Mouse (Mus musculus): Measurements from ENCODE around the gene Tox4. TPM values are rescaled to one million over a fixed set of nuclear protein-coding genes. Genes with fewer than 3 reads are reported as not detected.
A peak's percentile ranks its signal among the peaks of the same experiment; 100 is the strongest.
"Not testable (repeated sequence)": the region's sequence is repeated elsewhere in the genome, so short reads cannot be mapped to it uniquely, and the experiment has no call there.

Gene Tox4
- 10 to 100 TPM; 41.8 to 42.0 TPM for total RNA-seq (2021)
- long read RNA-seq, experiment 1, full-length matches to known transcripts: 2 of 71 reads
- long read RNA-seq, experiment 1, partial matches to known transcripts: 66 of 71 reads
- long read RNA-seq, experiment 1, other reads (novel, unspliced or antisense): 3 of 71 reads
- long read RNA-seq, experiment 2, full-length matches to known transcripts: 2 of 110 reads
- long read RNA-seq, experiment 2, partial matches to known transcripts: 104 of 110 reads
- long read RNA-seq, experiment 2, other reads (novel, unspliced or antisense): 4 of 110 reads

DNA sequence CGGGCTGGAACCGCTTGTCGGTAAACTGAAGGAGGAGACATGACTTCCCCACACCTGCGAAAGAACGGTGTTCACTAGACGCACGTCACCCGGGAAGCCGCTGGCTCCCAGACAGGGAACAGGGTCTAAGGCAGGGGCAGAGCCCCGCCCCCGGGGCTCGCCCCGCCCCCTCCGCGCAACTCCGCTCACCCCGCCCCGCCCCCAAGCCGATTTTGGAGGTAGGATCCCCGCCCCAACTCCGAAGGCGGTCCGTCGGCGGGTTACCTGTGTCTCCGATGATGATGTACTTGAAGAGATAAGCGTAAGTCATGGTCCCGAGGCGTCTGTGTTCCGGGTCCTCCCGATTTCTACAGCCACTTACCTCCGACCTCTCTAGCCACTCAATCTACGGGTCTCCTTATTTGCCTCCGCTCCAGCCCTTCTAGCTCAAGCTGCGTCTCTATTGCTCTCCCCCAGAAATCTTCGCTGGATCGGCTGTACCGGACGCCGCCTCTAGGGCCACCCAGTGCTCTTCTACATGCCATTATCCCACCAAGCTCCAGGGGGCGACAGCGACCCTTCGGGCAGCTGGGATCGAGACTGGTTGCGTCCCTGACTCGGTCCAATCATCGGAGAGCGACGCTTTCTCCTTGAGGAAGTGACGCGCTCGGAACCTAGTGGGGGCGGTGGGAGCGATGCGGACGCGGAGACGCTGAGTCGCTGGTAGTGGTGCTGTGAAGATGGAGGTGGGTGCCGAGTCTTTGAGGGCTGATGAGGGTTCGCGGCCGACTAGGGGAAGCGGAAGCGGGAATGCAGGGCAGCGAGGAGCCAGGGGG lies at the start of gene Tox4, which contains the start of gene Rab2b:
TSS of gene Tox4 (plus strand) at position 215 of the 815 bp plus-strand sequence.
TSS of gene Rab2b (minus strand) at position 614 of the 815 bp plus-strand sequence.
- DNase-seq (ENCODE audit: low spot score in 2 of 2): peak; percentile 91 to 96

DNA sequence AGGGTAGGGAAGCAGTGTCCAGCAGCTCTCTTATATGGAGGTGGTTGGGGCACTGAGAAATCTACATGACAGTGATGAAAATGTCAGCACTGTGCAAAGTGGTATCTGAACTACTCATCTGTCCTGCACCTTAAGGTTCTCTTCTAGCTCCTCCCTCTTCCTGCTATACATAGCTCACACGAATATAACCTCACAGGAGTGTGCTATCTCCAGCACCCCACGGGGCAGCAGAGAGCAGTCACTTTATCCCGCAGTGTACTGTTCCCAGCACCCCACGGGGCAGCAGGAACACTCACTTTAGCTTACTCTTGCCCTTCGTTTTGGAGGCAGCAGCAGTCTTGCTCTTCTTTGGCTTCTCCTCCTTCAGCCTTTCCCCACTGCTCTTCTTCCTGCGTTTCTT lies 46.7 kb upstream of the Tox4 start:
- no peak for DNase-seq (ENCODE audit: low spot score in 2 of 2)

DNA sequence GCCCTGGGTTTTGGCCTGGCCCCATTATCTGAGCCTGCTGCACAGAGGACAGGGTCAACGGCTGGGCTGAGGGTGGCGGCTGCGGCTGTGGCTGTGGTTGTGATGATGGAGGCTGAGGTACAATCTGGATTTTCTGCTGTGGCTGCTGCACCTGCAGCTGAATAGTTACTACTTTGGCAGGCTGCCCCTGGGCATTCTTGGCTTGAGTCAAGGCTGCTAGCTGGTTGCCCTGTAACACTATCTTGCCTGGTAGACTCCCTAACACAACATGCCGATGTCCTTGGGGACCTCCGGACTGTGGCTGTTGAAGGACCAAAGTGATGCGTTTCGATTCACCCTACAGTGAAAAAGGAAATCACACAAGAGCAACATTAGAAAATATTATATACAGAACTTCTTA lies 43.8 kb upstream of the Tox4 start:
- peak in 1 of 2 experiments; percentile 14 for DNase-seq (ENCODE audit: low spot score in 2 of 2)

DNA sequence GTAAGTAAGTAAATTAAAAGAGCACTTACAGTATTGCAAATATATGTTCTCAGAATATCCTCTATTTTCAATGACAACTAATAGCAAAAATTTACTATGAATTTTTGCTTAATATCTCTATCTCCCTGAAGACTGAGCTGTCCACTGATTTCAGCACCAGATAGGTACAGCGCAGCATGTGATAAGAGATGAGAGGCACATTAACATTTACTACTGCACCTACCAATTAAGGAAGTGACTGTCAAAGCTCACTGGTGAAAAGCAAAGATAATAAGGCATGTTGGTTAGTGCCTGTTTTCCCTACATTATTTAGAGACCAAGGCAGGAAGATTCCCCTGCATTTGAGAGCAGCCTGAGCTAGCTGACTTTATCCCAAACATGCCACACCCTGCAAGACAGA lies 42.7 kb upstream of the Tox4 start:
- no peak for DNase-seq (ENCODE audit: low spot score in 2 of 2)

DNA sequence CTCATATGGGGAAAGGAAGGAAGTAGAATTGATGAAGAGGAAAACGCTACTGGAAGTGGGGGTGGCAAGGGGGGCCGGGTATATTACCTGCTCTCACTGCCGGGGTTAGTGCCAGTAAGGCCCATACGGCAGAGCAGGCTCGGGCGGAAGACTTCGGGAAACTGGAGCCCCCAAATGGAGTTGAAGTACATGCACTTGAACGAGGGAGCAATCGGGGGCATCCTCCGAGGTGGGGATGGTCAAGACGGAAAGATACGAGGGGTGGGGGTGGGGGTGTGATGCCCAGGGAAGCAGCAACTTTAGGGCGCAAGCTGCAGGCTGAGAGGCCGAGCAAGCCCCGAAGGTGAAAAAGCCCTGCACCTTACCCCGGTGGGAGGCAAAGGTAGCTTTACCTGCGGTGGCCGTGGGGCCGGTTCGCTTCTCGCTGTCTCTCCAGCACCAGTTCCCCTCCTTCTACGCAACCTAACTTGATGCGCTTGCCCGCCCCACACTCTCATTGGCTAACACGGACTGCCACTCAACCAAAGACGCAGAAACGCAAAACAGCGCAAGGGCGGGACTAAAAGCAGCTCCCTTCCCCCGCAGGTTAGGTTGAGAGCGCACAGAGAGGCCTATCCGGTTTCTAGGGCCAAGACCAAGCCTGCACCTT lies 34.8 kb upstream of the Tox4 start:
- DNase-seq (ENCODE audit: low spot score in 2 of 2): peak; percentile 92 to 99

DNA sequence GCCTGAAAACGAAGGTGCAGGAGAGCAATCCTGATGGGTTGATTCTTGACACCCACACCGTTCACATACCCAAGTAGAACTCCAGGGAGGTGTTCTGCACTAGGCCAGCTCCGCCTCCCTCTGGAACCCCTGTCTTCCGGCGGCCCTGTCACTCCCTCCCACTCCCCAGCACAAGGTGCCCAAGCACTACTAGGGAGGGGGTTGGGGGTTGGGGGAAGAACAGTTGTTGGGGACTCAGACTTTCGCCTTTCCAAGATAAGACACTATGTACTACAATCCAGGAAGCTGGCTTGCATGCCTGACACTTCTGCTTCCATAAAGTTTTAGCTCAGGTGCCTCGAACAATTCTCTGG lies 34.3 kb upstream of the Tox4 start:
- DNase-seq (ENCODE audit: low spot score in 2 of 2): no peak

- no peak for DNase-seq (ENCODE audit: low spot score in 2 of 2)
Observed at GRCm38 (mm10) chr14:52246129-52246528, 32.8 kb upstream of the Tox4 start.

DNA sequence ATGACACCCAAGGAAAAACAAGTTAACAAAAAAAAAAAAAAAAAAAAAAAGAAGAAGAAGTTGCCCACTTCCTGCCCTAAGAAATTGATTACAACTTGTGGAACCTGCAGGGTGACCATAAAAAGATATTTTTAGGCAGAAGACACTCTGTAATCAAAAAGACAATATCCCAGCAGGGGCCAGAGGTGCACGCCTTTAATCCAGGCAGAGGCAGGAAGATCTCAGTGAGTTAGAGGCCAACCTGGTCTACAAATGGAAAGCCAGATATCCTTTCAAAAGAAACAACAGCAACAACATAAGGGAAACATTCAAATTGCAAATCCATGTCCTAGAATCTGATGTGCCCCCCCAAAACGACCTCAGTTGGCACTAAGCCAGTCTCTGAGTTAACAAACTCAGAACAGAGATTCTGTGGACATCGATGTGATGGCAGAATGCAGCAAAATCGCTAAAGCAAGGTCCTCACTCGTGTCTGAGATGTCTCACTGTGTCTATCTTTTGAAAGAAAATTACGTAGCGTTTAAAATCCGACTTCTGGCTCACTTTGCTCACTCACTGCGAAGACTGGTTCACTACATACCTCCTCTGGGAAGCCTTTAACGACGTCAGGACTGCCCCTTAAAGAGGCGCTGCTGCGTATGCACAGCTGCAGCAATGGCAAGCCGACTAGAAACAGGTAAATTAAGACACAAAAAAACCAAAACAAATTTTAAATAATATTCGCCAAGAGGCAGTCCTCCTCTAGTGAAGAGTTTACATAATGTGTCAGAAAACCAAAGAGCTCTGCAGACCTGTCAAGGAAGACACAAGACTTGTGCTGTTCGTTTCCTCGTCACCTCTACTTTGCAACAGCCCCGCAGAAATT lies 22.4 kb upstream of the Tox4 start:
- DNase-seq (ENCODE audit: low spot score in 2 of 2): no peak

GRCm38 (mm10) chr14:52257484-52258213 lies 21.3 kb upstream of the Tox4 start, which contains the start of gene Chd8:
Chd8 (minus strand) TSS chr14:52257780.
- peak; percentile 95 to 98 for DNase-seq (ENCODE audit: low spot score in 2 of 2)

- no peak for DNase-seq (ENCODE audit: low spot score in 2 of 2)
Observed at GRCm38 (mm10) chr14:52272781-52273180, 6.2 kb upstream of the Tox4 start.

DNA sequence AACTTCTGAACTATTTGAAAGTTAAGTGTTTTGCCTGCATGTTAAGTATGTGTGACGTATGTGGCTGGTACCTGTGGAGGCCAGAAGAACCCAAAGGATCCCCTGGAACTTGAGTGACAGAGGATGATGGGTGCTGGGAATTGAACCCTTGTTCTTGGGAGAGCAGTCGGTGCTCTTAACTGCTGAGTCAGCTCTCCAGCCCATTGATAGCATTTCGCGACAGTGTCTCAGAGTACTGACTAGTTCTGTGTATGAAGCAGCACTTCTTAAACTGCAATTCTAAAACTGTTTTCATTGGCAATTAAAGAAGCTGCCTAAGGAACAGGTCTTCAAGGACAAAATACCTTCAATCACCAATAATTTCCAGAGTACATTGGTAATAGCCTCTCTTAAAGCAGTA lies 1.7 kb upstream of the Tox4 start:
- DNase-seq (ENCODE audit: low spot score in 2 of 2): no peak

GRCm38 (mm10) chr14:52279747-52280120 lies 788 bp downstream of the Tox4 start:
- DNase-seq (ENCODE audit: low spot score in 2 of 2): no peak

GRCm38 (mm10) chr14:52283629-52284028 lies 4.7 kb downstream of the Tox4 start:
- no peak for DNase-seq (ENCODE audit: low spot score in 2 of 2)

DNA sequence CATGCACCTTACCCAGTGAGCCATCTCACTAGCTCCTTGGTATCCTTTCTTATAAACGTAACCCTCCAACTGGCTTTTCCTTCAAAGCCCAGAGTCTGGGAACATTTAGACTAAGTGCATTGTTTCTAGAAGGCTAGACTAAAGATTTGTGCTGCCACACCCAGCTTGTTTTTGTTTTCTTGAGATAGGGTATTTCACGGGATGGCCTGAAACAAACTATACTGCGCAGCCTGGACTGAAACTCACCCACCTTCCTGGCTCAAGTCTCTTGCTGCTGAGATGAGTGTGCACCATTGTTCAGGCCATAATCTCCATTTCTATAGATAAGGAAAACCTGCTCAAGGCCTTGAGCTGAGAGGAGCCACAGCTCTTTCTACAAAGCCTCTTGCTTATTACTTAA lies 5.2 kb downstream of the Tox4 start:
- DNase-seq (ENCODE audit: low spot score in 2 of 2): no peak

- no peak for DNase-seq (ENCODE audit: low spot score in 2 of 2)
Observed at GRCm38 (mm10) chr14:52295558-52296264, 16.8 kb downstream of the Tox4 start.

GRCm38 (mm10) chr14:52303517-52303916 lies 24.6 kb downstream of the Tox4 start:
- not testable (repeated sequence) for DNase-seq (ENCODE audit: low spot score in 2 of 2)

DNA sequence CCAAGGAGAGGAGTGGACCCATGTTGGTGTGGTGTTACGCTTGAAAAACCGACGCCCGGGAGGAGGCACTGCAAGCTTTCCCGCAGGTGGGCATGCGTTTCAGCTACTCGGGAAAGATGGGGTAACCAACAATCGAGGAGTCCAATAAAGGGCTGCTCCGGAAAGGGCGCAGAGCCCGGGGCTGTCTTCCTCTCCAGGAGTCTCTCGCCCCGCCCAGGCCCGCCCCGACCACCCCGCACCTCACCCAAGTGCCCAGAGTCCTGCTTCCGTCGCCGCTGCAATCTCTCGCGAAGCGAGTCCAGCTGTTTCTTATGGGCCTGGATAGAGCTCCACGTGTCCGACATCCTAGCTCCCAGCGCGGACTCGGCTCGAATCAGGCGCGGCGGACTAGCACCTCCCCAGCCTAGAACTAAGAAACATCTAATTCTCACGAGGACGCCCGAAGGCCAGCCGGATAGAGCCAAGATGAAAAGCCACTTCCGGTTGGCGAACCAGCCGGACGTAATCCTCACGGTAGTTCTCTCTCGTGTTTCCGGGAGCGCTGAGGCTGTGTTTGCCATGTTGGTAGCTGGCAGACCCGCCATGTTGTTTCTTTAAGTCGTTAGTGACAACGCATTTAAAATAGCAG lies 25.8 kb downstream of the Tox4 start, which contains the start of gene Mettl3:
TSS of gene Mettl3 (minus strand) at position 485 of the 628 bp plus-strand sequence.
- peak; percentile 76 to 92 for DNase-seq (ENCODE audit: low spot score in 2 of 2)

DNA sequence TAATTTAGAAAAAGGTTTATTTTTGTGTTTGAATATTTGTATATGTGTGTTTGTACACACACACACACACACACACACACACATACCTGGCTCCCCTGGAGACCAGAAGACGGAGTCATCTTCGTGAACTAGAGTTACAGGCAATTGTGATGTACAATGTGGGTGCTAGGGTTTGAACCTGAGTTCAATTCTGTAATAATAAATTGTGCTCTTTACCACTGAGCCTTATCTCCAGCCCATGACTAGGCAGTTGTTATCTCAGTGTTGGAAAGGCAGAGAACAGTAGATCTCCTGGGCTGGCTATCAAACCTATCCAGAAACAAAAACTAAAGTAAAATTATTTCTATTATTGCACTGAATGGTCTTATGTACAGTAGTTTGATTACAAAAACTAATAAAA lies 27.2 kb downstream of the Tox4 start:
- no peak for DNase-seq (ENCODE audit: low spot score in 2 of 2)

- not testable (repeated sequence) for DNase-seq (ENCODE audit: low spot score in 2 of 2)
Observed at GRCm38 (mm10) chr14:52310343-52310742, 31.4 kb downstream of the Tox4 start.
